Mouse (Mus musculus) bone marrow macrophage, adult 2 months (primary cell): ENCODE data around the gene Tnfaip3.

ENCODE experiments used
- CTCF ChIP-seq: IDR thresholded peaks from 2 replicates; pipeline ENCODE4 v1.5.1; 2012; ENCODE audit warnings: low read depth, mild to moderate bottlenecking, low read length, moderate library complexity
- POLR2A ChIP-seq: IDR thresholded peaks from 2 replicates; pipeline ENCODE4 v1.6.1; 2012; ENCODE audit warnings: mild to moderate bottlenecking, low read depth, low read length, borderline replicate concordance

DNA sequence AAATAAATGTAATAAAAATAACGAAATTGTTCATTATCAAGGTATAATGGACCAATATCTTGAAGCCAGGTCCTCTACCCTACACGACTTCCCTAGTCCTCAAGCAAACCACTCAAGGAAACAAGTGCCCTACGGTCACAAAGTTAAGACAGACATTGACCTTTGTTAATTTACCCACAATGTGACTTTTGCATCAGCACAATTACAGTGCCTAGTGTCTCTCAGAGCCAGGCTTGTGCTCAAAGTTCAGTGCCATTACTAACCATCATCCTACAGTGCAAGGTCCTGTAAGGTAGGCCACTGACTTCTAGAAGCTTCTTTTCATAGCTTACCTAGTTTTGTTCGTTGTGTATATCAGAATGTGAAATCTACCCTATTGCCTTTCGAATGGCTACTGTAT lies 8.9 kb upstream of the Tnfaip3 start:
- TF ChIP-seq CTCF, result no peak
- TF ChIP-seq POLR2A, result no peak
